Mouse (Mus musculus) ovary, adult 2 months (tissue): ENCODE results near the gene Gm3055. TPM values are rescaled to one million over a fixed set of nuclear protein-coding genes. Genes with fewer than 3 reads are reported as not detected.

Experiments used
- polyA plus RNA-seq: library from polyadenylated mRNA; depleted of rRNA; stranded (reverse); fragments of >200 nt; gene quantifications from 2 replicates; pipeline ENCODE4 v1.2.3, GENCODE M21; 2012; rRNA removed

The Gm3055 gene
- polyA plus RNA-seq, result 0.12 and 0.59 TPM in 2 replicates

DNA sequence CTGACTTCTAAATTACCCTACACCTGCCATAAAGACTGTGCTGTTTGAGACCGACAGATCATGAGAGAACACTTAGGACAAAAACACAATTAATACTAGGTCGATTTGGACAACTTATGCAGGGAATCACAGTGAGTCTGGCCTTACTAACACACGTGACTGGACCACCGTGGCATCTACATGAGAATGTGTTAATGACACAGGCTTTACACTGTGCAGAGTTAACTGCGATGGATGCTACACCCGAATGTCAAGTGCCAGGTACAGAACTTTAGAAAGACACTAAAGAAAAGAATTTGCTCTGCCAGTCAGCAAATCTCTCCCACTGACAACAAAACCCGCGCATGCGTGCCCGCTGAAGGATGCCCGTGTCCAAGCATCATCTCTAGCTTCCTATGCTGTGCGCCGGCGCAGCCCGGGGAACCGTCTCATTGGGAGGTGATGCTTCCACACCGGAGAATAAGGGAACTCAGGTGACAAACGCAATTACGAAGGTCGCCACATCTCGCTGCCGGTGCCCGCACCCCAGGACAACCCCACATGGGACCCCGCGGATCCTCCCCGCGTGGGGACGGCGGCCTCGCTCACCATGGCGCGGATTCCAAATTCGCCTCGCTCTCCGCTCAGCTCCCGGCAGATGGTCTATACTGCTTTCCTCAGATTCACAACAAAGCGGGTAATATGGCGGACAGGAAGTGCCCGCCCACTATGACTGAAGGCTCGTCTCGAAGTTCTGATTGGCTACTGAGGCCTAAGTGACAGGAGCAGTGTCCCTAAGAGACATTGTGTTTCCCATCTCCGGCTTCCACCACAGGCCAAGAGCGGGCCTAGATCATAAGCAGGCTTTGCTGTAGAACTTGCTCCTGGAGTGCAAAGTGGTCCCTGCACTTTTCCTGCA, at the start of gene Gm3055:
TSS of gene Gm3055 (minus strand) at position 656 of the 898 bp plus-strand sequence.

DNA sequence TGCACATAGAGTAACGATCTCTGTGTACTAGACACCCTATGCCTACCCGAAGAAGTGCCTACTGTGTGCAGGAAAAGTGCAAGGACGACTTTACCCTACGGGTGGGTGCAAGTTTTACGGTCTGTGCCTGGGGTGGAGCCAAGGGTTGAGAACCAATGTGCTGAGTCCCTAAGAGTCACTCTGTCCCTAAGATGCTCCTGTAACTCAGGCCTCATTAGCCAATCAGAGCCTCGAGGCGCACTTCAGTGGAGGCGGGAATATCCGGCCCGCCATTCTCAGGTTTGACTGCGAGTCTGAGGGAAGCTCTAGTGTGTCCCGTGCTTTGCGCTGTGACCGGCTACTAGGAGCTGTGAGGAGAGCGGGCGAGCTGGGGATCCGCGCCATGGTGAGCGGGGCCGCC, 40.9 kb upstream of the Gm3055 start, which contains the start of gene Gm4767:
TSS of gene Gm4767 (plus strand) at position 288 of the 400 bp plus-strand sequence.

DNA sequence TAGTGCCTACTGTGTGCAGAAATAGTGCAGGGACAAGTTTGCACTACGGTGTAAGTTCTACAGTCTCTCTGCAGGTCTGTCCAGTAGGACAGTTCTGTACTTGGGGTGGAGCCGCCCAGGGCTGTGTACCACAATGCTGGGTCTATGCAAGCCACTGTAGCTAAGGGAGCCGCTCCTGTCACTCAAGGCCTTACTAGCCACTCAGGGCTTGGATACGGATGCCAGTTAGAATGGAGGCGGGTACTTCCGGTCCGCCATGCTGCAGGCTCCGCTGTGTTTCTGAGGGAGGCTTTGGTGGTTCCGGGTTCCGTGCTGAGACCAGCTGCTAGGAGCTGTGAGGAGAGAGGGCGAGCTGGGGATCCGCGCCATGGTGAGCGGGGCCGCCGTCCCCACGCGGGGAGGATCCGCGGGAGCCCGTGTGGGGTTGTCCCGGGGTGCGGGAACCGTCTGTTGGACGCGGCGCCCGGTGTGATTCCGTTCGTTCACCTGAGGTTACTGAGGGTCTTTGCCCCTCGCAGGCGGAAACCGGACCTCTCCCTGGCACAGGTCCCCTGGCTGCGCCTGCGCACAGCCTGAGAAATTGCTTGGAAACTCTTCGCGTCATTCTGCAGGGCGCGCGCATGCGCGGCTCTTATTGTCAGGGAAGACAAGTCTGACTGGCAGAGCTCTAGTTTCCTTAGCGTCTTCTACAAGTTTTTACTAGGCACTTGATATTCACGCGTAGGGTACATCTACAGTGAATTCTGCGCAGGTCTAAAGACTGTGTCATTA, 66.2 kb downstream of the Gm3055 start, which contains the start of gene Zfp433:
TSS of gene Zfp433 (plus strand) at position 295 of the 771 bp plus-strand sequence.

Other genes starting within 250 kb of the Gm3055 start
- 3.2 and 3.5 TPM in 2 replicates for gene Gna15, start 246.9 kb downstream of the Gm3055 start, polyA plus RNA-seq
- 162 and 181 TPM in 2 replicates for gene Gna11, start 226.0 kb downstream of the Gm3055 start, polyA plus RNA-seq
- 2,184 and 2,590 TPM in 2 replicates for gene Aes, start 211.7 kb downstream of the Gm3055 start, polyA plus RNA-seq
- 497 and 508 TPM in 2 replicates for gene Tle2, start 196.6 kb downstream of the Gm3055 start, polyA plus RNA-seq
- 192 and 202 TPM in 2 replicates for gene Tle6, start 170.1 kb downstream of the Gm3055 start, polyA plus RNA-seq
- 0.47 and 0.74 TPM in 2 replicates for gene BC025920, start 164.9 kb downstream of the Gm3055 start, polyA plus RNA-seq
- 59.4 and 65.9 TPM in 2 replicates for gene Sirt6, start 143.4 kb downstream of the Gm3055 start, polyA plus RNA-seq
- gene Ankrd24, start 142.6 kb downstream of the Gm3055 start, polyA plus RNA-seq, result 62.1 and 90.5 TPM in 2 replicates
- 0.10 and 0.26 TPM in 2 replicates for gene Gm10778, start 122.1 kb downstream of the Gm3055 start, polyA plus RNA-seq
- 0.21 and 0.46 TPM in 2 replicates for gene Zfp433, start 66.3 kb downstream of the Gm3055 start, polyA plus RNA-seq
- gene Gm4767, start 41.0 kb upstream of the Gm3055 start, polyA plus RNA-seq, result 0.07 TPM in 1 of 2 replicates, not detected in the other
- 0.12 and 0.26 TPM in 2 replicates for gene Gm32687, start 92.8 kb upstream of the Gm3055 start, polyA plus RNA-seq
- 0.08 TPM in 1 of 2 replicates, not detected in the other for gene Zfp781, start 159.3 kb upstream of the Gm3055 start, polyA plus RNA-seq